Mouse (Mus musculus): ENCODE measurements around the gene Adarb1. TPM values are rescaled to one million over a fixed set of nuclear protein-coding genes. Genes with fewer than 3 reads are reported as not detected.

Adarb1 gene
- 6.8 and 7.6 TPM in 2 replicates for polyA plus RNA-seq (2012; rRNA removed)

DNA sequence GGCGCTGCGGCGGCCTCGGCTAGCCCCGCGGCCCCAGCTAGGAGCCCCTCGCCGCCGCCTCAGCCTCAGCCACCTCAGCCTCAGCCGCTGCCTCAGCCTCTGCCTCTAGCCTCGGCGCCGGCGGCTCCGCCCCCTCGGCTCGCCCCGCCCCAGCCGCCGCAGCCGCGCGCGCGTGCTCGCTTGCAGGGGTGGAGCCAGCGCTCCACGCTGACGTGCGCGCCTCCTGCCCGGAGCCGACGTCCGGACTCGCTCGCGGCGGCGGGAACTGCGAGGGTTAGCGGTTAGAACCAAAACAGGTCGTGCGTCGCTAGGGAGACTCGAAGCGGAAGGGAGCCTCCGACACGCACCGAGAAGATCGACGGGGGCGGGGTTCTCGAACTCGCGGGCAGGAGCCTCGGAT, at the start of gene Adarb1:
Adarb1 (minus strand) TSS at position 133 of the 400 bp plus-strand sequence.

GRCm38 (mm10) chr10:77258704-77259621, 159.1 kb downstream of the Adarb1 start, which contains the start of gene Pofut2:
Pofut2 (plus strand) TSS chr10:77259218.

Other genes with a start within 250 kb of the Adarb1 start
- 58.1 and 59.5 TPM in 2 replicates for gene Pofut2, start 159.1 kb downstream of the Adarb1 start, polyA plus RNA-seq (2012; rRNA removed)
- gene Fam207a, start 97.5 kb upstream of the Adarb1 start, polyA plus RNA-seq (2012; rRNA removed) = 35.5 and 67.5 TPM in 2 replicates
- 1.3 and 1.8 TPM in 2 replicates for gene Itgb2, start 112.0 kb upstream of the Adarb1 start, polyA plus RNA-seq (2012; rRNA removed)
- 66.2 and 75.4 TPM in 2 replicates for gene Pttg1ip, start 163.4 kb upstream of the Adarb1 start, polyA plus RNA-seq (2012; rRNA removed)
- gene Sumo3, start 187.8 kb upstream of the Adarb1 start, polyA plus RNA-seq (2012; rRNA removed) = 343 and 431 TPM in 2 replicates
- 75.0 and 115 TPM in 2 replicates for gene Gm49325, start 187.9 kb upstream of the Adarb1 start, polyA plus RNA-seq (2012; rRNA removed)
- gene Ube2g2, start 204.0 kb upstream of the Adarb1 start, polyA plus RNA-seq (2012; rRNA removed) = 58.8 and 134 TPM in 2 replicates